Mouse (Mus musculus): ENCODE results near the gene Kdm4b.

Gene Kdm4b

GRCm38 (mm10) chr17:56325450-56326152 lies at the start of gene Kdm4b:
Kdm4b (plus strand) TSS chr17:56326062.
- DNase-seq (ENCODE audit: low read depth) = peak; percentile 100

DNA sequence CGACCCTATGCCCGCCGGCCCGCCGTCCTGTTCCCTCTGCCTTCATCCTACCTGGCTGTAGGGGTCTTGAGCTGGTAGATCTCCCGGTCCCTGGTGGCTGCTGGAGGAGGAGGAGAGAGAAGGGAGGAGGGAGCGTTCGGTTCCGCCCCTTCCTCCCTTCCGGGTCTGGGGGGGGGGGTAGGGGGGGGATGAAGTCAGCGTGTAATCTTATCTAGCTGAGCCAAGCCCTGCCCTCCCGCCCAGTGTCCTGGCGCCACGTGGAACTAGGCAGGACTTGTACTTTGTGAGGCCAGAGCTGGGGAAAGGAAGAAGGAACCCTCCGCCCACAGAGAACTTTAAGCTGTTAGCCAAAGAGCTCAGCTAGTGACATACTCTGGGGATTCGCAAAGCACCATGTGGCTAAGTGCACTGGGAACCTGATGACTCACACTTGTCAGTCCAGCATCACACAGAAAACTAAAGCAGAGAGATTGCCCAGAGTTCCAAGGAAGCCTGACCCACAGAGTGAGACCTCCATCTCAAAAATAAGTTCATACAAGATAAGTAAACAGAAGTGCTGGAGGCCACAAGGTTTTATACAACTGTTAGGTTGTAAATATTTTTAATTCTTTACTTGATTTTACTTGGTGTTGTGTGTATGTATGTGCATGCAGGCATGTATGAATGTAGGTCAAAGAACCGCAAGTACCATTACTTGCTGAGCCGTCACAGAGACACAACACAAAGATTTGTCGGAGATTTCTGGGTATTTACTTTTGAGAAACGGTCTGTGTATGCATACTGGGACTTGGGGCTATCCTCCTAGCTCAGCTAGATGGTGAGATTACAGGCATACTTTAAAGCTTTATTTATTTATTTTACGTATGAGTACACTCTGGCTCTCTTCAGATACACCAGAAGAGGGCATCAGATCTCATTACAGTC lies 49.0 kb upstream of the Kdm4b start, which contains the start of gene Ticam1:
Ticam1 (minus strand) TSS at position 144 of the 924 bp plus-strand sequence.
- peak; percentile 97 for DNase-seq (ENCODE audit: low read depth)

DNA sequence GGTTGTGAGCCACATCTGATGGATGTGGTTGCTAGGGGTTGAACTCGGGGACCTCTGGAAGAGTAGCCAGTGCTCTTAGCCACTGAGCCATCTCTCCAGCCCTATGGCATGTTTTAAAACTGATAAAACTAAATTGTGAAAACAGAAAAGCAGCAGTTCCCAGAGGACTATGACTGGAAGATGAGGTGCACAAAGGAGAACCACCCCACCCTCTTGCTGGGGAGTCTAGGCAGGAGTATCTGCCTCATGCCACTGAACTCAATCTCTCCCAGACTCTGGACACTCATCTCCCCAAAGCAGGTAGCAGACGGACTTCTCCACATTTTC lies 48.3 kb upstream of the Kdm4b start:
- DNase-seq (ENCODE audit: low read depth) = no peak

- no peak for DNase-seq (ENCODE audit: low read depth)
These were observed 47.5 kb upstream of the Kdm4b start for GRCm38 (mm10) chr17:56278340-56278739.

- DNase-seq (ENCODE audit: low read depth) = no peak
These were observed 46.2 kb upstream of the Kdm4b start for GRCm38 (mm10) chr17:56279481-56280155.

DNA sequence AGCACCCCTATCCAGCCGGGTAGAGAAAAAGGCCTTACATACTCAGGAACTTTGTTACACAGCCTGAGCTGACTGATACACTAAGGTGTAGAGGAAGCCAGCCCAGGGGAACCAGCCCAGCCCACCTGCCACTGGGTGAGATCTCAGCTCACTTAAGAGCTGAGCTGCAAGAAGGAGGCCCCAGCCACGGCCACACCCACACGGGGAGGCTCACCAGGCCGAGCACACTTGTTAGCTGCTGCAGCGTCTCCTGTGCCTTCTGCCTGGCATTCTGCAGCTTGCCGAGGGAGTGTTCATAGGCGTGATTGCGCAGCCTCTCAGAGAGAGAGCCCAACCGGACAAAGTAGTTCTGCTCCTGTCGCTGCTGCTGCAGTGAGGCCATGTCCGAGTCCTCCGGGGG lies 44.7 kb upstream of the Kdm4b start:
- no peak for DNase-seq (ENCODE audit: low read depth)

- DNase-seq (ENCODE audit: low read depth) = no peak
These were observed 43.1 kb upstream of the Kdm4b start for GRCm38 (mm10) chr17:56282802-56283201.

GRCm38 (mm10) chr17:56283316-56283715 lies 42.5 kb upstream of the Kdm4b start:
- no peak for DNase-seq (ENCODE audit: low read depth)

DNA sequence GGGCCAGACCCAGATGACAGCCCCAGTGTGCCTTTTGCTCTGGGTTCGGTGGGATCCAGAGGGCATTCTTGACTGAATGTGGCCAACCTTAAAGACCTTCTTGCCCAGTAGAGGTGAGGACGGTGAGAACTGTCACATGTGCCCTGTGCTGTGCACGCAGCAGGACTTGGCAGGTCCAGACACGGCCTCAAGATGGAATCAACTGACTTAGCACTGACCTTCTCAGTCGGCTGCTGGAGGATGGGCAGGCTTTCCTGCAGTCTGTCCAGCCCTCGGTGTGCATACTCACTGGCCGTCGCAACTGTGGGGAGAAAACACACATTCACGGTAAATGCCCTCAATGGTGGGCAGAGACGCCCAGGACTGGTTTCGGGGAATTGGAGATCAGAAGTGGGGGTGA lies 39.9 kb upstream of the Kdm4b start:
- no peak for DNase-seq (ENCODE audit: low read depth)

GRCm38 (mm10) chr17:56287830-56288229 lies 38.0 kb upstream of the Kdm4b start:
- no peak for DNase-seq (ENCODE audit: low read depth)

- DNase-seq (ENCODE audit: low read depth) = no peak
These were observed 37.0 kb upstream of the Kdm4b start for GRCm38 (mm10) chr17:56288866-56289265.

- DNase-seq (ENCODE audit: low read depth) = no peak
These were observed 36.2 kb upstream of the Kdm4b start for GRCm38 (mm10) chr17:56289371-56290331.

DNA sequence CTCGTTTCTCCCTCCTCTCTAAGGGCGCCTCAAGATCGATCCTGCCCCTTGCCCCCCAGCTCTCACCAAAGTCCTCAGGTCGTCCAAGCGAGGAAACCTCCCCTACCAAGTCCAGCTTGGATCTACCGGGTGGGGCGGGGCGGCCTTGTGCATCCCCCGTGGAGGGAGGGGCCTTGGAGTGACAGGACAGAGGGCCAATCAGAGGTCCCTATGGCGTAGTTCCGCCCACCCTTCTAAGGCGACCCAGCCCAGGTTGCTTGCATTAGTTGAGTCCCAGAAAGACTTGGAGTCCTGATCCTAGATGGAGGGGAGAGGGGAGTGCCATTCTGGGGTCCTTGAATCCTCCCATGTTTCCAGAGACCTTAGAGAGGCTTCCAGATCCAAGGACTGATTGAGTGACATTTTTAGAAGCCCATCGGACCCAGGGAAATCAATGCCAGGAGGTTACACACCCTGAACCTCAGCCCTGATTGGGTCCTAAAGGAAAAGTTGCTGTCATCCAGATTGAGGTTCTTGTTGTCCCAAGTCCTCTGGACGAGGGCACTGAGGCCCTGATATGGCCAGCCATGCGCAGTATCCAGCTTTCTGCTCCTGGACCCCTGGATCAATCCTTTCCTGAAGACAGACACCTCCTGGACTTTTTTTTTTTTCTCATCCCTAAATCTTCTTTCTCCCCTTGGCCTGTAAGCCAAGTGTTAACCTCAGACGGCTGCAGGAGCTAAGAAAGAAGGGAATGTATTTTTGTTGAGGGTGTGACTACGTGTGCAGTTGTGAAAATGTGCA lies 35.3 kb upstream of the Kdm4b start:
- DNase-seq (ENCODE audit: low read depth) = peak; percentile 96

- peak; percentile 89 for DNase-seq (ENCODE audit: low read depth)
These were observed 34.7 kb upstream of the Kdm4b start for GRCm38 (mm10) chr17:56291171-56291511.

DNA sequence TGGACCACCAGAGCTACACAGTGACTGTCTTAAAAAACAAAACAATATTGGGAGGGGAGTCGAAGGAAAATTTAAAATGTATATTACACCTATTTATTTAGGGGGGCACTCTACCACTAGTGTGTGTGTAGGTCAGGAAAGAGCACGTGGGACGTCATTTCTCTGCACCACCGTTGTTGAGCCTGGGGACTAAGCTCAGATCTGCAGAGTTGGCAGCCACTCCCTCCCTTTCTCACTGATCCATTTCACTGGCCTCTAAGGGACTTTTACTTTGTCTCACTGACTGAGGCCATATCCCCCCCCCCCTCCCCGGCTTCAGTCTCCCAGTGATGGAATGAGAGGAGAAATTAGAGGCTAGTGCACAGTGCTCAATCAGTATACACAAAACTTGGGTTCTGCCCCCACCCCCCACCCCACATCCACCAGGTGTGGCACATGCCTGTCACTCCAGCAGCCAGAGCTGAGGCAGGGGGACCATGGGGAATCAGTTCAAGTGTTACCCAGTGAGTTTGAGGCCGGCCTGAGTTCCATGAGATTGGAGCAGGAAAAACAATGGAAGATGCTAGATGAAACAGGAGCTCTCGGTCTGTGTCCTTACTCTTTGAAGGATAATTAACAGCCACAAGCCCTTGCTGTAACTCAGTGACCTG lies 33.9 kb upstream of the Kdm4b start:
- DNase-seq (ENCODE audit: low read depth) = no peak

GRCm38 (mm10) chr17:56292531-56293222 lies 33.2 kb upstream of the Kdm4b start, which contains the start of gene Plin3:
Plin3 (minus strand) TSS chr17:56292873.
- no peak for DNase-seq (ENCODE audit: low read depth)

- DNase-seq (ENCODE audit: low read depth) = no peak
These were observed 32.6 kb upstream of the Kdm4b start for GRCm38 (mm10) chr17:56293291-56293690.

- DNase-seq (ENCODE audit: low read depth) = no peak
These were observed 31.6 kb upstream of the Kdm4b start for GRCm38 (mm10) chr17:56294241-56294640.

- no peak for DNase-seq (ENCODE audit: low read depth)
These were observed 29.7 kb upstream of the Kdm4b start for GRCm38 (mm10) chr17:56296201-56296600.

GRCm38 (mm10) chr17:56298238-56298637 lies 27.6 kb upstream of the Kdm4b start:
- DNase-seq (ENCODE audit: low read depth) = no peak

Measured in fibroblast of lung, adult 2 months (primary cell).